Mouse (Mus musculus): Measurements from ENCODE around the gene Azin2. TPM values are rescaled to one million over a fixed set of nuclear protein-coding genes. Genes with fewer than 3 reads are reported as not detected.

Gene Azin2
- polyA plus RNA-seq, 1 experiment from 2014 or later = 17.6 TPM

- Histone ChIP-seq H3K4me1 (ENCODE audit: insufficient read depth) (no peaks in the 10 kb centered on the region), H3K9ac (no peak overlapping the region), H3K4me2 (no peak overlapping the region), H3K27me3 (ENCODE audit: insufficient read depth, low read length) (no peaks in the 10 kb centered on the region), H3K4me3 (ENCODE audit: low read depth, low read length) (no peak overlapping the region), H3K9me3 (ENCODE audit: low read depth, low read length) (no peaks in the 10 kb centered on the region), H3K36me3 (ENCODE audit: insufficient read depth) (no peaks in the 10 kb centered on the region), H3K27ac (ENCODE audit: low read depth) (no peak overlapping the region)
- WGBS = 49% methylated on average over 3 of the region's 3 CpGs
- TF ChIP-seq CTCF (IDR thresholded peaks at IDR 0.05; ENCODE audit: low read depth) = peak; percentile 57
- ATAC-seq (ENCODE audit: insufficient read depth) (no peak), DNase-seq (peak; percentile 23)
Observed at GRCm38 (mm10) chr4:128942346-128942745, 19.9 kb downstream of the Azin2 start.

- Histone ChIP-seq H3K36me3 (ENCODE audit: insufficient read depth) (no peaks in the 10 kb centered on the region), H3K9ac (no peak overlapping the region), H3K4me1 (ENCODE audit: insufficient read depth) (no peaks in the 10 kb centered on the region), H3K27me3 (ENCODE audit: insufficient read depth, low read length) (no peaks in the 10 kb centered on the region), H3K9me3 (ENCODE audit: low read depth, low read length) (no peaks in the 10 kb centered on the region), H3K4me2 (no peak overlapping the region), H3K4me3 (ENCODE audit: low read depth, low read length) (no peak overlapping the region), H3K27ac (ENCODE audit: low read depth) (no peak overlapping the region)
- no peak for ATAC-seq (ENCODE audit: insufficient read depth)
- 60% methylated on average over 5 of the region's 5 CpGs for WGBS
- no peak for DNase-seq
- TF ChIP-seq CTCF (IDR thresholded peaks at IDR 0.05; ENCODE audit: low read depth) = no peak
Observed at GRCm38 (mm10) chr4:128935595-128935994, 26.6 kb downstream of the Azin2 start.

- Histone ChIP-seq H3K4me2 (no peak overlapping the region), H3K27me3 (ENCODE audit: insufficient read depth, low read length) (no peaks in the 10 kb centered on the region), H3K4me1 (ENCODE audit: insufficient read depth) (no peaks in the 10 kb centered on the region), H3K36me3 (ENCODE audit: insufficient read depth) (no peaks in the 10 kb centered on the region), H3K9me3 (ENCODE audit: low read depth, low read length) (no peaks in the 10 kb centered on the region), H3K9ac (no peak overlapping the region), H3K27ac (ENCODE audit: low read depth) (no peak overlapping the region), H3K4me3 (ENCODE audit: low read depth, low read length) (no peak overlapping the region)
- no peak for ATAC-seq (ENCODE audit: insufficient read depth)
- DNase-seq = no peak
- WGBS = 40% methylated on average over 7 of the region's 7 CpGs
- no peak for TF ChIP-seq CTCF (IDR thresholded peaks at IDR 0.05; ENCODE audit: low read depth)
Observed at GRCm38 (mm10) chr4:128932783-128933182, 29.5 kb downstream of the Azin2 start.

- H3K27ac ChIP-seq (ENCODE audit: low read depth) = no peak overlapping the region
Observed at GRCm38 (mm10) chr4:128924841-128925606, 37.2 kb downstream of the Azin2 start.

GRCm38 (mm10) chr4:128923603-128924002 is 38.6 kb downstream of the Azin2 start:
- Histone ChIP-seq H3K27ac (ENCODE audit: low read depth) (no peak overlapping the region), H3K4me1 (ENCODE audit: insufficient read depth) (peaks cover 5% of the 10 kb centered on the region), H3K9ac (no peak overlapping the region), H3K4me3 (ENCODE audit: low read depth, low read length) (no peak overlapping the region), H3K9me3 (ENCODE audit: low read depth, low read length) (no peaks in the 10 kb centered on the region), H3K27me3 (ENCODE audit: insufficient read depth, low read length) (no peaks in the 10 kb centered on the region), H3K36me3 (ENCODE audit: insufficient read depth) (no peaks in the 10 kb centered on the region), H3K4me2 (no peak overlapping the region)
- DNase-seq (no peak), ATAC-seq (ENCODE audit: insufficient read depth) (no peak)
- 90% methylated on average over 3 of the region's 3 CpGs for WGBS
- TF ChIP-seq CTCF (IDR thresholded peaks at IDR 0.05; ENCODE audit: low read depth) = no peak

More at GRCm38 (mm10) chr4:128924841-128925606, 37.2 kb downstream of the Azin2 start:
- H3K36me3 ChIP-seq (ENCODE audit: insufficient read depth) = no peaks in the 10 kb centered on the region
- H3K27me3 ChIP-seq (ENCODE audit: insufficient read depth, low read length) = no peaks in the 10 kb centered on the region
- H3K9ac ChIP-seq = peak overlapping the region; percentile 21
- peak; percentile 93 for TF ChIP-seq CTCF (IDR thresholded peaks at IDR 0.05; ENCODE audit: low read depth)
- ATAC-seq (ENCODE audit: insufficient read depth) = peak; percentile 88
- H3K4me3 ChIP-seq (ENCODE audit: low read depth, low read length) = peak overlapping the region; percentile 22
- no peaks in the 10 kb centered on the region for H3K4me1 ChIP-seq (ENCODE audit: insufficient read depth)
- peak overlapping the region; percentile 55 for H3K4me2 ChIP-seq
- H3K9me3 ChIP-seq (ENCODE audit: low read depth, low read length) = no peaks in the 10 kb centered on the region
- 13% methylated on average over 36 of the region's 36 CpGs for WGBS
- DNase-seq = peak; percentile 96

GRCm38 (mm10) chr4:128919106-128919505 is 43.1 kb downstream of the Azin2 start:
- Histone ChIP-seq H3K27me3 (ENCODE audit: insufficient read depth, low read length) (no peaks in the 10 kb centered on the region), H3K9ac (no peak overlapping the region), H3K27ac (ENCODE audit: low read depth) (peak overlapping the region; percentile 13; the same call in 1 of the 2 replicates), H3K4me1 (ENCODE audit: insufficient read depth) (peaks cover 19% of the 10 kb centered on the region), H3K9me3 (ENCODE audit: low read depth, low read length) (no peaks in the 10 kb centered on the region), H3K36me3 (ENCODE audit: insufficient read depth) (no peaks in the 10 kb centered on the region), H3K4me3 (ENCODE audit: low read depth, low read length) (no peak overlapping the region), H3K4me2 (no peak overlapping the region)
- 21% methylated on average over 10 of the region's 10 CpGs for WGBS
- no peak for ATAC-seq (ENCODE audit: insufficient read depth)
- no peak for TF ChIP-seq CTCF (IDR thresholded peaks at IDR 0.05; ENCODE audit: low read depth)
- peak; percentile 33 for DNase-seq

- H3K27ac ChIP-seq (ENCODE audit: low read depth) = peak overlapping the region; percentile 63
- peak; percentile 95 for DNase-seq
- TF ChIP-seq CTCF (IDR thresholded peaks at IDR 0.05; ENCODE audit: low read depth) = no peak
Observed at GRCm38 (mm10) chr4:128918187-128918586, 44.1 kb downstream of the Azin2 start.

More at GRCm38 (mm10) chr4:128918187-128918586, 44.1 kb downstream of the Azin2 start:
- Histone ChIP-seq H3K4me2 (peak overlapping the region; percentile 33; the same call in 1 of the 2 replicates), H3K4me1 (ENCODE audit: insufficient read depth) (peaks cover 19% of the 10 kb centered on the region), H3K4me3 (ENCODE audit: low read depth, low read length) (no peak overlapping the region), H3K36me3 (ENCODE audit: insufficient read depth) (no peaks in the 10 kb centered on the region), H3K9ac (no peak overlapping the region), H3K9me3 (ENCODE audit: low read depth, low read length) (no peaks in the 10 kb centered on the region), H3K27me3 (ENCODE audit: insufficient read depth, low read length) (no peaks in the 10 kb centered on the region)
- 11% methylated on average over 3 of the region's 3 CpGs for WGBS
- ATAC-seq (ENCODE audit: insufficient read depth) = peak; percentile 90

Measured in lung, embryonic 14.5 days (tissue).